Mouse (Mus musculus): Measurements from ENCODE around the gene Stac. TPM values are rescaled to one million over a fixed set of nuclear protein-coding genes. Genes with fewer than 3 reads are reported as not detected.

Gene Stac
- total and polyA plus RNA-seq, 3 experiments = 0.05 TPM; not detected in 2

- H3K36me3 ChIP-seq (replicated peaks) = no peaks in the 10 kb centered on the region
- DNase-seq (ENCODE audit: low spot score) = no peak
- H3K4me3 ChIP-seq (ENCODE audit: low read depth, low read length) = no peak overlapping the region
- TF ChIP-seq GATA1 (IDR thresholded peaks at IDR 0.05; ENCODE audit: borderline replicate concordance, low read length) (no peak), GATA2 (IDR thresholded peaks at IDR 0.05; ENCODE audit: borderline replicate concordance, low read depth, low read length) (no peak), CTCF (IDR thresholded peaks at IDR 0.05; ENCODE audit: low read depth, low read length) (no peak), TAL1 (conservative IDR thresholded peaks at IDR 0.05; ENCODE audit: low read depth, low read length) (no peak), POLR2AphosphoS5 (IDR thresholded peaks at IDR 0.05; ENCODE audit: insufficient replicate concordance, low read depth, low read length) (no peak)
- no peaks in the 10 kb centered on the region for H3K4me1 ChIP-seq (ENCODE audit: insufficient read depth, low read depth, low read length)
- no peaks in the 10 kb centered on the region for H3K27me3 ChIP-seq (ENCODE audit: insufficient read depth, low read length)
- no peak for ATAC-seq (ENCODE audit: extremely low read depth, insufficient number of reproducible peaks, low FRiP score, poor library complexity, severe bottlenecking)
- peaks cover 48% of the 10 kb centered on the region for H3K9me3 ChIP-seq (replicated peaks)
Measured at GRCm38 (mm10) chr9:111684170-111684569, 6.0 kb downstream of the Stac start.

DNA sequence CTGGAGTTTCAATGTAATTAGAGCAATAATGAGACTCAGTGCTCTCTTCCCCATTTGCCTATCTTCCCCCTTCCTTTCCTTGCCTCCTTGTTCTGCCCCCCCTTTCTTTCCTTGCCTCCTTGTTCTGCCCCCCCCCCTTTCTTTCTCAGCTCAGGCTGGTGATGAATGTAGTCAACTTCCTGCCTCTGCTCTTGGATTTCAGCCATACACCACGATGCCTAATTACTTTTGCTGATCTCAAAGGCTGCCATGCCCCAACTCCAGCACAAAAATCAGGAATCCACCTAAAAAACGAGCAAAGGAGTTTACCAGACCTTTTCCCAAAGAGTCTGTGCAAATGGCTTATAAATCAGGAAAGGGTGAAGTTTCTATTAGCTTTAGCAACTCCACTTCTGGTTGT, 10.6 kb downstream of the Stac start:
- TF ChIP-seq GATA1 (IDR thresholded peaks at IDR 0.05; ENCODE audit: borderline replicate concordance, low read length) = no peak
- no peak for TF ChIP-seq GATA2 (IDR thresholded peaks at IDR 0.05; ENCODE audit: borderline replicate concordance, low read depth, low read length)
- no peak for TF ChIP-seq POLR2AphosphoS5 (IDR thresholded peaks at IDR 0.05; ENCODE audit: insufficient replicate concordance, low read depth, low read length)
- no peak for TF ChIP-seq CTCF (IDR thresholded peaks at IDR 0.05; ENCODE audit: low read depth, low read length)
- TF ChIP-seq TAL1 (conservative IDR thresholded peaks at IDR 0.05; ENCODE audit: low read depth, low read length) = no peak
- H3K9me3 ChIP-seq (replicated peaks) = peaks cover 39% of the 10 kb centered on the region
- no peaks in the 10 kb centered on the region for H3K4me1 ChIP-seq (ENCODE audit: insufficient read depth, low read depth, low read length)
- DNase-seq (ENCODE audit: low spot score) (no peak), ATAC-seq (ENCODE audit: extremely low read depth, insufficient number of reproducible peaks, low FRiP score, poor library complexity, severe bottlenecking) (no peak)
- no peaks in the 10 kb centered on the region for H3K27me3 ChIP-seq (ENCODE audit: insufficient read depth, low read length)
- no peaks in the 10 kb centered on the region for H3K36me3 ChIP-seq (replicated peaks)
- no peak overlapping the region for H3K4me3 ChIP-seq (ENCODE audit: low read depth, low read length)

GRCm38 (mm10) chr9:111669816-111670215, 20.3 kb downstream of the Stac start:
- DNase-seq (ENCODE audit: low spot score) = no peak
- H3K4me3 ChIP-seq (ENCODE audit: low read depth, low read length) = no peak overlapping the region
- peaks cover 43% of the 10 kb centered on the region for H3K9me3 ChIP-seq (replicated peaks)
- no peak for ATAC-seq (ENCODE audit: extremely low read depth, insufficient number of reproducible peaks, low FRiP score, poor library complexity, severe bottlenecking)
- no peaks in the 10 kb centered on the region for H3K36me3 ChIP-seq (replicated peaks)
- no peak for TF ChIP-seq TAL1 (conservative IDR thresholded peaks at IDR 0.05; ENCODE audit: low read depth, low read length)
- TF ChIP-seq POLR2AphosphoS5 (IDR thresholded peaks at IDR 0.05; ENCODE audit: insufficient replicate concordance, low read depth, low read length) = no peak
- no peak for TF ChIP-seq GATA2 (IDR thresholded peaks at IDR 0.05; ENCODE audit: borderline replicate concordance, low read depth, low read length)
- TF ChIP-seq CTCF (IDR thresholded peaks at IDR 0.05; ENCODE audit: low read depth, low read length) = no peak
- no peaks in the 10 kb centered on the region for H3K4me1 ChIP-seq (ENCODE audit: insufficient read depth, low read depth, low read length)
- H3K27me3 ChIP-seq (ENCODE audit: insufficient read depth, low read length) = no peaks in the 10 kb centered on the region

- DNase-seq (ENCODE audit: low spot score) (no peak), ATAC-seq (ENCODE audit: extremely low read depth, insufficient number of reproducible peaks, low FRiP score, poor library complexity, severe bottlenecking) (no peak)
- no peaks in the 10 kb centered on the region for H3K27me3 ChIP-seq (ENCODE audit: insufficient read depth, low read length)
- peaks cover 40% of the 10 kb centered on the region for H3K9me3 ChIP-seq (replicated peaks)
- H3K4me1 ChIP-seq (ENCODE audit: insufficient read depth, low read depth, low read length) = no peaks in the 10 kb centered on the region
- TF ChIP-seq GATA2 (IDR thresholded peaks at IDR 0.05; ENCODE audit: borderline replicate concordance, low read depth, low read length) = no peak
- TF ChIP-seq CTCF (IDR thresholded peaks at IDR 0.05; ENCODE audit: low read depth, low read length) = no peak
- TF ChIP-seq GATA1 (IDR thresholded peaks at IDR 0.05; ENCODE audit: borderline replicate concordance, low read length) = no peak
- TF ChIP-seq POLR2AphosphoS5 (IDR thresholded peaks at IDR 0.05; ENCODE audit: insufficient replicate concordance, low read depth, low read length) = no peak
- no peak overlapping the region for H3K4me3 ChIP-seq (ENCODE audit: low read depth, low read length)
- H3K36me3 ChIP-seq (replicated peaks) = no peaks in the 10 kb centered on the region
Measured at GRCm38 (mm10) chr9:111655066-111655465, 35.1 kb downstream of the Stac start.

DNA sequence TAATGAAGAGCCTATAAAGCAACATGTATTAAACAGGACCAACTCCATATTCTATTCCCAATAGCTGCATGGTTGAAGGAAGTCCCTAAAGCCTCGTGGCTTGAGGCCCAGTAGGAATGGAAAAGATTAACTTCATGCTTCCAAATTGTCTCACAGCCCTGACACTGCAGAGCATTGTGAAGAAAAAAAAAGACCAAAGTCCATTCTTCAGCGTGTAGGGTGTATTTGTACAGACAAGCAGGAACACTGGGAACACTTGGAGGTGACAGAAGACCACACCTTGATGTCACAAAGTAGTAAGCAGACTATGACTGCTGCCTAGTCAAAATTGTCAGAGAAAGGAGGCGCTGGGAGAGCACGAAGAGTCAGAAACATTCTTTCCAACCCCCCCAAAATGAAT, 45.9 kb downstream of the Stac start:
- no peak overlapping the region for H3K4me3 ChIP-seq (ENCODE audit: low read depth, low read length)
- ATAC-seq (ENCODE audit: extremely low read depth, insufficient number of reproducible peaks, low FRiP score, poor library complexity, severe bottlenecking) (no peak), DNase-seq (ENCODE audit: low spot score) (no peak)
- no peaks in the 10 kb centered on the region for H3K4me1 ChIP-seq (ENCODE audit: insufficient read depth, low read depth, low read length)
- H3K36me3 ChIP-seq (replicated peaks) = no peaks in the 10 kb centered on the region
- TF ChIP-seq GATA1 (IDR thresholded peaks at IDR 0.05; ENCODE audit: borderline replicate concordance, low read length) = no peak
- TF ChIP-seq CTCF (IDR thresholded peaks at IDR 0.05; ENCODE audit: low read depth, low read length) = no peak
- TF ChIP-seq GATA2 (IDR thresholded peaks at IDR 0.05; ENCODE audit: borderline replicate concordance, low read depth, low read length) = no peak
- no peak for TF ChIP-seq TAL1 (conservative IDR thresholded peaks at IDR 0.05; ENCODE audit: low read depth, low read length)
- no peak for TF ChIP-seq POLR2AphosphoS5 (IDR thresholded peaks at IDR 0.05; ENCODE audit: insufficient replicate concordance, low read depth, low read length)
- no peaks in the 10 kb centered on the region for H3K27me3 ChIP-seq (ENCODE audit: insufficient read depth, low read length)
- H3K9me3 ChIP-seq (replicated peaks) = peaks cover 39% of the 10 kb centered on the region

GRCm38 (mm10) chr9:111643369-111643768, 46.8 kb downstream of the Stac start:
- Histone ChIP-seq H3K9me3 (replicated peaks) (peaks cover 45% of the 10 kb centered on the region), H3K4me1 (ENCODE audit: insufficient read depth, low read depth, low read length) (no peaks in the 10 kb centered on the region), H3K27me3 (ENCODE audit: insufficient read depth, low read length) (no peaks in the 10 kb centered on the region), H3K4me3 (ENCODE audit: low read depth, low read length) (no peak overlapping the region), H3K36me3 (replicated peaks) (no peaks in the 10 kb centered on the region)
- TF ChIP-seq GATA2 (IDR thresholded peaks at IDR 0.05; ENCODE audit: borderline replicate concordance, low read depth, low read length) (no peak), POLR2AphosphoS5 (IDR thresholded peaks at IDR 0.05; ENCODE audit: insufficient replicate concordance, low read depth, low read length) (no peak), GATA1 (IDR thresholded peaks at IDR 0.05; ENCODE audit: borderline replicate concordance, low read length) (no peak), CTCF (IDR thresholded peaks at IDR 0.05; ENCODE audit: low read depth, low read length) (no peak), TAL1 (conservative IDR thresholded peaks at IDR 0.05; ENCODE audit: low read depth, low read length) (no peak)
- no peak for ATAC-seq (ENCODE audit: extremely low read depth, insufficient number of reproducible peaks, low FRiP score, poor library complexity, severe bottlenecking)
- DNase-seq (ENCODE audit: low spot score) = no peak
